Mouse (Mus musculus): ENCODE measurements around the gene Pcbp3.

DNA sequence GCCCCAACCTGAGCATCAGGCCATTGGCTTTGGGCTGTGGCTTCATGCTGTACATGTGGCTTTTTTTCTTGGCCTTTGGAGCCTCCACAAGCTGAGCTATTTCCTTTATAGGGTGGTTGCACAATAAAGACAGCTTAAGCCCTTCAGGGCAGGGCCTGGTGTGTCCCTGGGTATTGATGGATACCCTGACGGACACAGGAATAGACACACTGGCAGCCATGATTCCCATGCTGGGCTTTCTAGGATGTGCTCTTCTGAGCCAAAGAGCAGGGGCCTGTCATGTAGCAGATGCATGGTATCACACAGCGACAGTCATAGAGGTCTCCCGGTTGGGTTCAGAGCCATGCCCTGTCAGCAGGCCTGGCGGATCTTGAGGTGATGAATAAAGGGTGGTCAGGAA, 234.8 kb downstream of the Pcbp3 start:
- TF ChIP-seq CTCF (IDR thresholded peaks at IDR 0.05) (no peak), EP300 (IDR thresholded peaks at IDR 0.05; ENCODE audit: insufficient read depth, low read depth, low read length) (no peak), POLR2A (IDR thresholded peaks at IDR 0.05; ENCODE audit: insufficient read depth, low read depth, low read length) (no peak)

All from heart, adult 2 months (tissue).